Mouse (Mus musculus) C2C12 (cell line): Measurements from ENCODE around the gene Pkp4. TPM values are rescaled to one million over a fixed set of nuclear protein-coding genes. Genes with fewer than 3 reads are reported as not detected.

Experiments used
- H3K27me3 ChIP-seq: one replicate; pipeline ENCODE4 v1.6.1; 2011; ENCODE audit not compliant: control insufficient read depth, insufficient read depth, insufficient read length
- H3K36me3 ChIP-seq: one replicate; pipeline ENCODE4 v1.6.1; 2011; ENCODE audit not compliant: control insufficient read depth, insufficient read depth
- H3K4me3 ChIP-seq: one replicate; pipeline ENCODE4 v1.5.1; 2011; ENCODE audit warnings: mild to moderate bottlenecking, control low read depth; ENCODE audit not compliant: poor library complexity, insufficient read depth, severe bottlenecking
- H3K79me2 ChIP-seq: one replicate; pipeline ENCODE4 v1.6.1; 2011; ENCODE audit not compliant: control insufficient read depth, insufficient read depth
- H3K79me3 ChIP-seq: one replicate; pipeline ENCODE4 v1.6.1; 2011; ENCODE audit warnings: low read depth, control low read depth
- H3ac ChIP-seq: one replicate; pipeline ENCODE3; 2011; ENCODE audit warnings: low read depth; ENCODE audit not compliant: control insufficient read depth, insufficient read length
- CEBPB ChIP-seq: IDR thresholded peaks from one replicate; pipeline ENCODE4 v1.6.1; 2011; ENCODE audit warnings: low read depth, mild to moderate bottlenecking, control low read depth, moderate library complexity
- CTCF ChIP-seq: IDR thresholded peaks from one replicate; pipeline ENCODE4 v1.5.1; 2011; ENCODE audit not compliant: control insufficient read depth, insufficient read depth, insufficient read length
- FOSL1 ChIP-seq: IDR thresholded peaks from one replicate; pipeline ENCODE4 v1.8.0; 2011; ENCODE audit warnings: mild to moderate bottlenecking, low read length; ENCODE audit not compliant: poor library complexity, insufficient read depth, severe bottlenecking
- MAX ChIP-seq: IDR thresholded peaks from one replicate; pipeline ENCODE4 v1.6.1; 2011; ENCODE audit warnings: mild to moderate bottlenecking, control low read depth
- MYOD1 ChIP-seq: IDR thresholded peaks from one replicate; pipeline ENCODE4 v1.6.1; 2011; ENCODE audit warnings: low read depth; ENCODE audit not compliant: control insufficient read depth, insufficient read length
- MYOG ChIP-seq: IDR thresholded peaks from one replicate; pipeline ENCODE4 v1.6.1; 2011; ENCODE audit not compliant: control insufficient read depth, insufficient read length; ENCODE audit errors: extremely low read depth
- USF1 ChIP-seq: IDR thresholded peaks from one replicate; pipeline ENCODE4 v1.6.1; 2011; ENCODE audit warnings: low read depth, mild to moderate bottlenecking, control low read depth, moderate library complexity
- polyA plus RNA-seq: library from polyadenylated mRNA; unstranded; fragments of >200 nt; fragmentation: generic; extraction: Trizol; gene quantifications from one replicate; pipeline ENCODE4 v1.2.1, GENCODE M21; 2012; ENCODE audit warnings: missing spikeins

Pkp4 gene
- polyA plus RNA-seq, 1 experiment, result 23.0 TPM

DNA sequence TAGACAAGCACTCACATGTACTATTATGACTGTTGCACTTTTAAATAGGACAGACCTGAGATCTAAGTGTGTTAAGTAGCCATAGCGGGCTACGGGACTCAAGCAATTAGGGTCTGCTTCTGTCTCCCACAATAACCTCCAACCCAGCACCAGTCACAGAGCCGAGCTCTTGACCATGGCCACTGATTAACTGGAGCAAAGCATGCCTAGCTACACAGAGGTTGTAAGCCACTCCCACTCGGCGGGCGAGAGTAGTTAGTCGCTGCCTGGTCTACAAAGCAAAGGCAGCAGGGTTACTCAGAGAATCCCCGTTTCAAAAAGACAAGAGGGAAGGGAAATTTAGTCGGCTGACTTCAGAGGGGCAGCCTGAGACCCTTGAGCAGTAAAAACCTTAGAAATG, 70.0 kb downstream of the Pkp4 start:
- Histone ChIP-seq H3K36me3 (peaks cover 23% of the 10 kb centered on the region), H3ac (no peak overlapping the region), H3K79me3 (peaks cover 3% of the 10 kb centered on the region), H3K4me3 (no peak overlapping the region), H3K79me2 (peaks cover 36% of the 10 kb centered on the region), H3K27me3 (no peaks in the 10 kb centered on the region)
- TF ChIP-seq MYOD1 (no peak), USF1 (no peak), FOSL1 (no peak), CTCF (no peak), MYOG (no peak), CEBPB (no peak), MAX (no peak)

DNA sequence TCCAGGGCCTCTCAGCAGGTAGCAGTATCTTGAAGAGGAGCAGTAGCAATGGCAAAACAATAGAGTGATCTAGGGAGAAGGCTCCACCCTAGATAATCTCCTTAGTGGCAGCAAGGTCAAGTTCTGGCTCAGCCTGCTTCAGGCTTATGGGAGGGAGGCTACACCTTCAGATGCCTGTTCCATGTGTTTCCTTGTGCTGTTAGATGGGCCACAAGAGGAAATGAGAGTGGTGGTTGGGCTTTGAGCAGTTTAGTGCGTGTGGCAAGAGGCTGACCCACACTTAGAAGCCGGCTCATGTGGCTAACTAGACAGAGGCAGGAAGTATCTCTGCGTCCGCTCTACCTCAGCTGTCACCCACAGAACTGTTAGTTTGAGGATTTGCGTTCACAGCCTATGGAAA, 70.9 kb downstream of the Pkp4 start:
- H3K27me3 ChIP-seq, result no peaks in the 10 kb centered on the region
- H3ac ChIP-seq, result no peak overlapping the region
- peaks cover 23% of the 10 kb centered on the region for H3K36me3 ChIP-seq
- TF ChIP-seq CTCF, result no peak
- TF ChIP-seq MYOD1, result no peak
- no peak for TF ChIP-seq FOSL1
- no peak for TF ChIP-seq USF1
- TF ChIP-seq MYOG, result no peak
- TF ChIP-seq MAX, result no peak
- no peak for TF ChIP-seq CEBPB
- H3K79me2 ChIP-seq, result peaks cover 35% of the 10 kb centered on the region
- peaks cover 9% of the 10 kb centered on the region for H3K79me3 ChIP-seq
- no peak overlapping the region for H3K4me3 ChIP-seq

DNA sequence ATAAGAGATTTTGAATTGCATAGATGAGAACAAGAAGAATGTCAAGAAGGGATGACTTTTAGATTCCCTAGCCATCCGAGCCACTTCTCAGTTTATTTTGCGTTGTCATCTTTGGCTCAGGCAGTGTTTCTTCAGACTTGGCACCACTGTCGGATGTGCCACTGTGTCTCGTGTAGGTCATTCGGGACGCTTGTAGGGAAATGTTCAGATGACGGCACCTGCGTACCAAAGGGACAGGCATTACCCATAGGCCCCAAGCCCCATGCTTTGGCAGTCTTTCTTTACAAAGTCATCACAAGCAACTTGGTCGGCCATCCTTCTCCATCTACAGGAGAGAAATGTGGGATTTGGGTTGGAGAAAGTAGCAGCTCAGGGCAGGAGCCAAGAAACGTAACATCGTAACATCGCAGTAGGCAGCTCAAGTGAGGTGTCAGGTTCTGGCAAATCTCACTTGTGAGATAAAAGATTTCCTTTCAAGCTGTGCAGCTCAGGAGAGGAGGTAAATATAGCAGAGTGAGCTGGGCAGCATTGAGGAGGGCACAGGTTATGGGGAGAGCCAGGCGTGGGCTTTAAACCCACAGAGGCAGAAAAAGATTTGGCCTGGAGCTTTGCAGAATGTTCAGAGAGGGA, 72.8 kb downstream of the Pkp4 start:
- Histone ChIP-seq H3K4me3 (no peak overlapping the region), H3K27me3 (no peaks in the 10 kb centered on the region), H3K79me2 (peaks cover 16% of the 10 kb centered on the region), H3ac (no peak overlapping the region), H3K36me3 (peaks cover 20% of the 10 kb centered on the region), H3K79me3 (peaks cover 6% of the 10 kb centered on the region)
- no peak for TF ChIP-seq MYOG
- TF ChIP-seq MAX, result no peak
- TF ChIP-seq CEBPB, result no peak
- TF ChIP-seq MYOD1, result no peak
- TF ChIP-seq USF1, result no peak
- no peak for TF ChIP-seq FOSL1
- TF ChIP-seq CTCF, result no peak

DNA sequence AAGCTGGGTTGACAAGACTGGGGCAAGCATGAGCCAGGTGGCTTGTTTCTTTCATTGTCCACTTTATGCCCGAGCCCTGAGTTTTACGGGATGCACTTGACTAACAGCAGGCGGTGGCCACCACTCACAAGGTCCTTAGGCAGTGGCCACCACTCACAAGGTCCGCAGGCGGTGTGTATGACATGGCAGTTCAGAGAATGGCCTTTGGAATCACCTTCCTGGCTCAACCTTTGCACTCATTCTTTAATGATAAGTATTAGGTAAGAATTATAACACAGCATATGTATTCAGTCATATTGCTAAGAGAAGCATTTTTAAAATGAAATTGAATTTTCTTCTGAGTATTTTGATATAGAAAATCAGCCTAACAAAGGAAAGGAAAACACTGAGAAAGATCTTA, 73.3 kb downstream of the Pkp4 start:
- Histone ChIP-seq H3K79me2 (peaks cover 13% of the 10 kb centered on the region), H3K79me3 (peaks cover 6% of the 10 kb centered on the region), H3ac (no peak overlapping the region), H3K4me3 (no peak overlapping the region), H3K36me3 (peaks cover 18% of the 10 kb centered on the region), H3K27me3 (no peaks in the 10 kb centered on the region)
- TF ChIP-seq MYOD1 (no peak), USF1 (no peak), FOSL1 (no peak), CTCF (no peak), MYOG (no peak), MAX (no peak), CEBPB (no peak)

DNA sequence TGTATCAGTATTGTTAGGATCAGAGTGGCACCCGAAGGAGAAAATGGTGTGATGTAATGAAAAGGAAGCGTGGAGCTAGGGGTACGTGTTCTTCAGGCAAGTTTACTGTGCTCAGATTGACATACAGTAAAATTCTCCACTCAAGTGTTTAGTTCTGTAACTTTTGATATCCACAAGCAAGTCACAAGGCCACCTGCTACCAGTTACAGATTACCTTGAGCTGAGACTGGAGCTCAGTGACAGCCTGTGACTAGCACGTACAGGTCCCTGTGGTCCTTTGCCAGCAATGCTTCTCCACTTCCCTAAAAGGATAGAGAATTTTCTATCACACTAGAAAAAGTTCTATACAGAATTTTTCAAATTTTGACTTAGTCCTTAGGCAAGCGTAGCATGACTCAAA, 73.9 kb downstream of the Pkp4 start:
- Histone ChIP-seq H3K4me3 (no peak overlapping the region), H3K79me3 (peaks cover 6% of the 10 kb centered on the region), H3K27me3 (no peaks in the 10 kb centered on the region), H3K79me2 (peaks cover 17% of the 10 kb centered on the region), H3K36me3 (peaks cover 16% of the 10 kb centered on the region), H3ac (no peak overlapping the region)
- TF ChIP-seq USF1 (no peak), FOSL1 (no peak), CEBPB (no peak), MYOD1 (no peak), MAX (no peak), CTCF (no peak), MYOG (no peak)

DNA sequence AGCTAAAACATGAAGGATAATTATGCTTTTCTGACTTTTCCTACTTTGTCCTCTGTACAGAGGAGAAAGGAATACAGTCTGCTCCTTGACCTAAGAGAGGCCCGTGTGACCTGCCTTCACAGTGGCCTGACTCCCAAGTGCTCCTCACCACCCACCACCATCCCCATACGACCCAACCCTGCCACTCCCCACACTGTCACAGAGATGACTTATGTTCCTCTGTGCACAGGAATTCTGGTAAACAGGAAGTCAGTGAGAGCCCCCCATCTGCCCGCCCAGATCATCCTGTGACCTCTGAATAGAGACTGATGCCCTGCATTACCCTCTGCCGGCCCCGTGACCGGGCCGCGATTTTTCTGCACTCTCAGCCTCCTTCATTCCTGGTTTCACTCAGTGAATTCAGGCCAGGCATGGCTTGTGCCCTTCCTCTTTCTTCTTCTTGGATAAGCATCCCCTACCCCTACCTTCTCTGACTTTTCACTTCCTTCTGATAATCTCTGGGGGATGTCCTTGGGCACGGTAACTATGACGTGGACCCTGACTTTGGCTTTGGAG, 79.3 kb downstream of the Pkp4 start:
- no peak overlapping the region for H3ac ChIP-seq
- H3K79me2 ChIP-seq, result peaks cover 23% of the 10 kb centered on the region
- no peak overlapping the region for H3K4me3 ChIP-seq
- TF ChIP-seq MYOG (no peak), MYOD1 (no peak), FOSL1 (no peak), CEBPB (no peak), USF1 (no peak), MAX (no peak), CTCF (no peak)
- H3K36me3 ChIP-seq, result peaks cover 25% of the 10 kb centered on the region
- no peaks in the 10 kb centered on the region for H3K27me3 ChIP-seq
- H3K79me3 ChIP-seq, result peaks cover 8% of the 10 kb centered on the region
